Mouse (Mus musculus) adrenal gland, postnatal 4 days (tissue): ENCODE data around the gene Nmrk2. TPM values are rescaled to one million over a fixed set of nuclear protein-coding genes. Genes with fewer than 3 reads are reported as not detected.
"Not testable (repeated sequence)": the region's sequence is repeated elsewhere in the genome, so short reads cannot be mapped to it uniquely, and the experiment has no call there.

ENCODE experiments used
- DNase-seq, 2 experiments: peaks; one replicate each; pipeline ENCODE4 v3.0.0; 2021 to 2022; ENCODE audit warnings: low spot score in 2 of 2, mixed read lengths in 2 of 2
- long read RNA-seq, 2 experiments: library from polyadenylated mRNA; stranded (forward); transcript quantifications; one replicate each; pipeline ENCODE4 v2.0.0; 2021
- total RNA-seq, 2 experiments: library from RNA; stranded (reverse); gene quantifications; 2 replicates each; pipeline ENCODE4 v1.2.3; 2021

Nmrk2 gene
- total RNA-seq = under 1 TPM in 1 of 2 experiments, not detected in 1; 0.20 TPM
- long read RNA-seq, experiment 1 = 0 reads
- long read RNA-seq, experiment 2 = 0 reads

- DNase-seq = no peak
Measured at GRCm38 (mm10) chr10:81201807-81202758, at the start of gene Nmrk2. Nmrk2 (minus strand) TSS chr10:81202051.

- DNase-seq = no peak
Measured at GRCm38 (mm10) chr10:81249442-81249841, 47.6 kb upstream of the Nmrk2 start.

DNA sequence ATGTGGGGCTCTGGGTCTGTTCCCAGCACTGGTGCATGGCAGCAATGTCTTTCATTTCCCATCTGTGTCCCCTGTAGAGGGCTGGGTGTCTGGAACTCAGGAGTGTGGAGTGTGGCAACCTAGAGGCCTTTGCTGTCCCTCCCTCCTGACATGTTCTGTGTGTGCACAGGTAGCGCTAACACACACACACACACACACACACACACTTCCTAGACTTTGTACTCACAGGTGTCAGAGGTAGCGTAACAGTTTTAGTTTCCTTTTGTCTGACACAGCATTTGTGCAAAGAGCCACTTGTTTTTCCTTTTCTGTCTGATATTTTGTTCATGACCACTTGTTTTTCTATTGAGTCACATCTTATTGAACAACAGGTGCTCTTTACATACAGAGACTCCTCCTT is 46.0 kb upstream of the Nmrk2 start:
- DNase-seq = no peak

DNA sequence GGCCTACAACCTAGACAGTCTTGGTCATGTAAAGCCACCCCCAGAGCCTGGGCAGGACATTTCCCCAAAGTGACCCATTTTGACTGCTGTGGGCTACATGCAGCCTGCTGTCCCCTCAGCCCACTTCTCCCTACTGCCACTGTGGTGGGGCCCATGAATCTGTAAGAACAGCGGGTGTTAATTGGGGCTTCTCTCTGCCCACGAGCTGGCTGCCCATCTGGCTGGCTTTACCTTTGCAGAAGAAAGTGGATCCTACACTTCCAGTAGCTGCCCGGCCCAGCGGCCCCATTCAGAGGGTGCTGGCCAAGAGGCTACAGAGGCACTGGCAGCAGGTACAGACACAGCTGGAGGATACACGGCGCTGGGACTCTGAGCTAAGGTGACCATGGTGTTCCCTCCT is 43.3 kb upstream of the Nmrk2 start:
- DNase-seq = no peak

GRCm38 (mm10) chr10:81244595-81244994 is 42.7 kb upstream of the Nmrk2 start:
- peak; percentile 71 to 72 for DNase-seq

DNA sequence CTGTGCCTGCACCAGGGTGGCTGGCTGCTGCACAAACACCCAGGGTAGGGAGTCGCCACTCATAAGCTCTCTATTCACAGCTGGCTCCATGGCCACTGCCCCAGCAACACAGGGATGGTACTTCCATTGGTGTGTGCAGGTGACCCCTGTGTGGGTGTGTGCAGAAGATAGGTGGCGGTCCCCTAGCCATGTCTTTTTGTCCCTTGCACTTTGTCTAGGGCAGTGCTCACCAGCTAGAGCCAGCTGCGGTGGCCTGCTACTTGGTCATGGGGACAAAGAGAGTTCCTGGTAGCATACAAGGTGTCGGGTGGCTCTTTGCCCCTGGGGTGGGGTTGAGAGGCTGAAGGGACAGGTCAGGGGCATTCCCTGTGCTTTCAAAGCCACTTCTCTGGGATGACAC is 42.3 kb upstream of the Nmrk2 start:
- DNase-seq = no peak

DNA sequence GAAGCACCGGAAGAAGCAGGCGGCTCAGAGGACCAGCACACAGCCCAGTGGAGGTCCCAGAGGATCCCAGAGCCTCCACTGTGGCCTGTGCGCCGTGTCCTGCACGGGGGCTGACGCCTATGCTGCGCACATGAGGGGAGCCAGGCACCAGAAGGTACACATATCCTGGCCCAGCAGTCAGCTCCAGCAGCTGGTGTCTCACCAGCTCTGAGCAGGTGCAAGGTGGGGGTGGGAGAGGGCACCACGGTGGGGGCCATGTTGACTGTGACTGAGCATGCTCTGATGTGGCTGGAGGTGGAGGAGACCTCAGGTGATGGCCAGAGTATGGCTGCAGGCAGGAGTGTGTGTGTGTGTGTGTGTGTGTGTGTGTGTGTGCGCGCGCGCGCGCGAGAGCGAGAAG is 40.2 kb upstream of the Nmrk2 start:
- no peak for DNase-seq

- DNase-seq = peak in 1 of 2 experiments; percentile 43
Measured at GRCm38 (mm10) chr10:81240876-81241275, 39.0 kb upstream of the Nmrk2 start.

DNA sequence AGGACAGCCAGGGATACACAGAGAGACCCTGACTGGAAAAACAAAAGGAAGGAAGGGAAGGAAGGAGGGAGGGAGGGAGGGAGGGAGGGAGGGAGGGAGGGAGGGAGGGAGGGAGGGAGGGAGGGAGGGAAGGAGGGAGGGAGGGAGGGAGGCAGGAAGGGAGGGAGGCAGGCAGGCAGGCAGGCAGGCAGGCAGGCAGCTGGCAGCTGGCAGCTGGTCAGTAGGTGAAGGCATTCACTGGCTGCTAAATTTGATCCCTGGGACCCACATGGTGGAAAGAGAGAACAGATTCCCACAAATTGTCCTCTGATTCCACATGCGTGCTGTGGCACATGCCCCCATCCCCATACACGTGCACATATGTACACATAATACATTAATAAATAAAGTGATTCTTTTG is 36.8 kb upstream of the Nmrk2 start:
- DNase-seq = no peak

GRCm38 (mm10) chr10:81236471-81237268 is 34.8 kb upstream of the Nmrk2 start:
- no peak for DNase-seq

DNA sequence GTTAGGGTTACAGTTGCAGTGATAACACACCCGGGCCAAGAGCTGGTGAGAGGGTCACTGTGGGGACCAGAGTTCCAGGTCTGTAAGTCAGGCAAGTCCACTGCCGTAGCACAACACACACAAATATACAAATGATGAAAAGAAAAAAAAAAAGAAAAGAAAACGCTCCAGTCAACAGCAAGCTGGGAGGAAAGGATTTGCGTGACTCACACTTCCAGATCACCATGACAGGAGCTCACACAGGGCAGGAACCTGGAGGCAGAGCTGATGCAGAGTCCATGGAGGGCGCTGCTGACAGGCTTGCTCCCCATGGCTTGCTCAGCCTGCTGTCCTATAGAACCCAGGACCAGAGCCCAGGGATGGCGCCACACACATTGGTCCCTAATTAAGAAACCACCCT is 32.4 kb upstream of the Nmrk2 start:
- no peak for DNase-seq

GRCm38 (mm10) chr10:81233226-81233585 is 31.4 kb upstream of the Nmrk2 start:
- DNase-seq = no peak

DNA sequence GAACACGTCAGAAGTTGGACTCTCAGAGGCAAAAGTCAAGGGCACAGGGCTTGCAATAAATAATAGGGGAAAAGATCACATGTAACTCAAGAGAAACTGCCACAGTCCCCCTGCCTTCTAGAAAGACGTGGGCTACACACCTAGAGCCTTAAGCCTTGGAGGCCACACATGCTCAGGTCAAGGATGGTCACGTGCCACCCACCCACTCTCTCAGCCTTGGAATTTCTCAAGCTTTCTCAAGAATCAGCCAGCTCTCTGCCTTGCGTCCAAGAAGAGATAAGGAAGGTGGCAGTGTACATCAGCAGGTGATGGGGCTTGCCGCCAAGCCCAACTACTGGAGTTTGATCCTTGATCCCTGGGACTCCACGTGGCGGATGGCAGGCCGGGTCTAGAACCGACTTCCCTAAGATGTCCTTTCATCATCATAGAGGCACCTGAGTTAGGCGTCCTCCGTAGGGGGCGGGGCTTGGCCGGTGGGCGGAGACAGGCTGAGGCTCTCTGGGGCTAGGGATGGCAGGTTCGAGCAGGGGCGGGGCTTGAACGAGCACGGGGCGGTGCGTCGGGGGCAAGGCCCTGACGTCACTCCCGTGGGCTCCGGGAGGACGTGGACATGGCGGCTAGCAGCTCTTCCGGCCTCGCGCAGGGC is 30.9 kb upstream of the Nmrk2 start, which contains the start of gene Zfr2:
Gene Zfr2, plus strand, starts transcription at position 576 of the 646 bp plus-strand sequence.
- DNase-seq = peak; percentile 75 to 82

- DNase-seq = no peak
Measured at GRCm38 (mm10) chr10:81231436-81231835, 29.6 kb upstream of the Nmrk2 start.

DNA sequence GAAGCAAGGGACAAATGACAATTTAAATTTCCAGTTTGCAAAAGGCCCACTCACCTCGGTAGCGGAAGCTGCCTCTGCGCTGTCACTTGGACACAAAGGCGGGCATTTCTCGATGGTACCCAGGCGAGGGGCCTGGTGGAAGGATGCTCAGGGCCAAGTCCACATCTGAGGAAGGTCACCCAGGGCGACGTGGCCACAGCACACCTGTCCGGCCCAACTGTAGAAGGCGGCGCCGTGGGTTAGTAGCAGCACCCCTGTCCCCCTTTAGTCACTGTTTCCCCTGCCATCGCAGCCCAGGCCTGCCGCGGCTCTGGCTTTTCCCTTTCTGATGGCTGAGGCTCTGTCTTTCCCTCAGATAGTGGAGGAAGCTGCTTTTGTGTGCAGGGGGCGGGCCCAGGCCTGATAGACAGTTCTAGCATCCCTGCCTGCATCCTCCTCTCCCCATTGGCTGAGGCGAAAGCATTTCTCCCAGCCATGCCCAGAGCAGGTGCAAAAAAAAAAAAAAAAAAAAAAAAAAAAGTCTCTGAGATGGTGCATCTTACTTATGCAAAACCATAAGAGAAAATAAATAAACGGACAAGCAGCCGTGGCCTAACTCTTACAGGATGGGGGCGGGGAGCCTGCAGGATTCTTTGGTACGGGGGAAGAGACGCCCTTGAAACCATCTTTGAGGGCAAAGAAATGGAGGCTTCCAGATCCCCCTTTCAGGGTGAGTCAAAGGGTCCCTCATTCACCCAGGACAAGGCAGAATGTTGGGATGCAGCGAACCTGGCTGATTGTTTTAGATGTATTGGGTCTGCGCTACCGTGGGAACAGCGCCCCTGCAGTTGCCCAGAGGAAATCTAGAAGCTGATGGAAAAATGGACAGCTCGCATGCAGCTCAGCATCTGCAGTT is 28.8 kb upstream of the Nmrk2 start, which contains the start of gene Atcay:
Gene Atcay, minus strand, starts transcription at position 396 of the 895 bp plus-strand sequence.
- no peak for DNase-seq

GRCm38 (mm10) chr10:81229735-81230437 is 28.0 kb upstream of the Nmrk2 start:
- no peak for DNase-seq

DNA sequence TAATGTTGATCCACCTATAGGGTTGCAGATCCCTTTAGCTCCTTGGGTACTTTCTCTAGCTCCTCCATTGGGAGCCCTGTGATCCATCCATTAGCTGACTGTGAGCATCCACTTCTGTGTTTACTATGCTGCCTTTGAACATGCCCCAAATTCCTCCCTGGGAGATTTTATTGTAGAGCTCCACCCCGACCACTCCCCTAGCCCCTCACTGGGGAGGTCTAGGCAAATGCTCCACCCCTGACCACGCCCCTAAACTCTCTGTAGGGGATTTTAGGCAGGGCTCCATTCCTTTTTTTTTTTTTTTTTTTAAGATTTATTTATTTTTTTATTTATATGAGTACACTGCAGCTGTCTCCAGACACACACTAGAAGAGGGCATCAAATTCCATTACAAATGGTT is 21.9 kb upstream of the Nmrk2 start:
- not testable (repeated sequence) for DNase-seq

- DNase-seq = no peak
Measured at GRCm38 (mm10) chr10:81221402-81222015, 19.7 kb upstream of the Nmrk2 start.

- peak in 1 of 2 experiments; percentile 33 for DNase-seq
Measured at GRCm38 (mm10) chr10:81217964-81218363, 16.1 kb upstream of the Nmrk2 start.
